Mouse (Mus musculus) adipocyte (in vitro differentiated cells): ENCODE results near the gene Grik3.

Experiments
- DNase-seq: peaks from one replicate; pipeline ENCODE4 v3.0.0-alpha.2; 2016; ENCODE audit warnings: low spot score

Grik3 gene

DNA sequence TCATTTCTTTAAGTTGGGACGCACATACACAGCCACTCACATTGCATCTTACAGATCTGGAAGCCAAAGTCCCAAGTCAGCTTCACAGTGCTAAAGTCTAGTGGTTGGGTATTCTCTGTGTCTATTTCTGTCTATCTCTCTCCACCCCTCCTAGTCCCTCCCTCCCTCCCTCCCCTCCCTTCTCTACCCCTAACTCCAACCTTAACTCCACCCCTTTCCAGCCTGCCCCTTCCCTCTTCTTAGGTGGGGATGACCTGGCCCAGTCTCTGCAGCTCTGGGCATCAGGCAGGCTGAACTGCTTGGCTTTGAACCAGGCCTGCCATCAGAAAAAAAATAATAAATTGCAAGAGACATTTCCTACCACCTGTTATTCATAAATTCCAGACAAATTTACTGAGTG is 235.7 kb downstream of the Grik3 start:
- no peak for DNase-seq

DNA sequence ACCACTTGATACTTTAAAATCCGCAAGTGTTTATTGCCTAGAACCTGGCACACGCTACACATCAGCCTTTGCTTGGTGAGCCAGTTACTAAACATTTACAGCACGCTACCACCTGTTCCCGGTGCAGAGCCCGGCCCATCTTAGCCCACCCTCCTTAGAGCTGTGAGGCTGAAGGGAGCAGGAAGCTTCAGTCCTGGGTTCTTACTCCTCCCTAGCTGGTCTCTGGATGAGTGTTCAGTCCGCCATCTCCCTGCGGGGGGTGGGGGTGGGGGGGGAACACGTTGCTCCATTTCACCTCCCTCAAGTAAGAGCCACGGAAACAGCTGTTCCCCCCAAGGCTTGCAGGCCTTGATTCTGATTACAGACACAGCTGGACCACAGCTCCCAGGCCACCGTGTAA is 236.5 kb downstream of the Grik3 start:
- no peak for DNase-seq

GRCm38 (mm10) chr4:125727626-125728025 is 237.1 kb downstream of the Grik3 start:
- DNase-seq, result no peak

GRCm38 (mm10) chr4:125728091-125728863 is 237.8 kb downstream of the Grik3 start:
- DNase-seq, result no peak

DNA sequence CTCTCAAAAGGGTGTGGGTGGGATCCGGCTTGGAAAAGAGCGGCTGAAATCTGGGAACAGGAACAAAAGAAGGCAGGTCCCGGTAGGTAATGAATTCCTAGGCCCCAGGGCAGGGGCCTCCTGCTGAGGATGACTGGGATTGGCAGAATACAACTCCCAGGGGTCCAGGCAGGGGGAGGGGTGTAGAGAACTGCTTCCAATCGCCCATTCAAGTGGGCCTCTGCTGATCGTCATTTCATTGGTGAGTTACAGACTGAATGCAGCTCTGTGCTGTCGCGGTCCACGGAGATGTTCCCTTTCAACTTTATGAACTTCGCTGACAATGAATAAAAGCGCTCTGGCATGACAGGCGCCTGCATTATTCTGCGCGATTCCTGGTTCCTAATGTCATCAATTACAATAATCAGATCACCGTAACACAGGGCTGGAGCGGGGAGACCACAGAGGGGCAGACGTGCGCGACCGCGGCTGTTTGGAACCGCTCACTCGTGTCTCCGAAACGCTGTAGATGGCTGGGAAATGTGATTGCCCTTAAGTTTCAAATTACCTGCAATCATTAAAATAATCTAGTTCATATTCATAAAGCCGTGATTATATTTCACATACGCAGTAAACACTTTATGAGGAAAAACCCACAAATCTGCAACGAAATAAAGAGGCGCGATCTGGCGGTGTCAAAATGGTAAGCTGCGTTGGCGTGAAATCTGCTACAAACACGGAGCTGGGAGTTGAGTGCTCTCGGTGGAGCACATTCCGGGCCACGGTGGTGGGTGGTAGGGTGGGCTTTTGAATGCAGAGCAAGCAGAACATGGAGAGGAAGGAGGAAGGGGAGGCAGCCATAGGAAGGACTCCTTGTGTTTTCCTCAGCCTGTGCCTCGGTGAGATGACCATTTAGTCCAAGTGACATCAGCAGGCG is 239.1 kb downstream of the Grik3 start:
- no peak for DNase-seq

- DNase-seq, result no peak
Observed at GRCm38 (mm10) chr4:125730751-125731150, 240.3 kb downstream of the Grik3 start.

- no peak for DNase-seq
Observed at GRCm38 (mm10) chr4:125736783-125737182, 246.3 kb downstream of the Grik3 start.

DNA sequence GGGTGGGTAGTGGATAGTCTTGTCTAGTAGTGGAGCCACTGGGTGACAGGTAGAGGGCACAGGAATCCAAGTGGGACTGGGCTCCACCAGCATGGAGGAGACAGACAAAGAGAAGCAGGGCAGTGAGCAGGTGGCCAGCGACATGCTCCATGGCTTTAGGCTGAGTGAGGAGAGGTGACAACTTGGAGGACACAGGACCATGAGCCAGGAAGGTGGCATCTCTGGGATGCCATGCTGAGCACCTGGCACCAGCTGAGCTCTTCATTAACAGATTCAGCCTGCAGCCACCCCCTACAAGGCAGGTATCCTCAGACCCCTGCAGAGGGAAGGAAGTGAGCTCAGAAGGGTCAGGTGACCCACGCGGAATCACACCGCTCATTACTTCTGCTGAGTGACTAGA is 248.3 kb downstream of the Grik3 start:
- DNase-seq, result no peak

GRCm38 (mm10) chr4:125742162-125742571 is 251.7 kb downstream of the Grik3 start:
- DNase-seq, result no peak

DNA sequence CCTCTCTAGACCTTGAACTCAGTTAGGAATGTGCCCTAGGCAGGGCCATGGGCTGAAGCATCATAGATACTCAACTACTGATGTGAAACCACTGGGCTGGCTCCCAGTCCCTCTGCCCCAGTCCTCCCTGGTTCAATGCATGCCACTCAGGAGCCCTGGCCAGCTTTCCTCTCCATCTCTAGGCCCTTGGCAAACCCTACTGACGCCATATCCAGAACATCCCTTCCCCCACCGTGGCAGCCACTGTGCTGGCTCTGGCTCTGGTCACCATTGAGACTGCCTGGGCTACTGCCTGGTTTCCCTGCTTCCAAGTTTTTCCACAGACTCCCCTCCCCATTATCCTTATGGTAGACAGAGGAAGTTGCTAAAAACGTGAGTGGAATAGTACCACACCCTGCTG is 255.4 kb downstream of the Grik3 start:
- no peak for DNase-seq

- DNase-seq, result no peak
Observed at GRCm38 (mm10) chr4:125756393-125756792, 265.9 kb downstream of the Grik3 start.

- DNase-seq, result no peak
Observed at GRCm38 (mm10) chr4:125760326-125760725, 269.8 kb downstream of the Grik3 start.

GRCm38 (mm10) chr4:125763056-125763455 is 272.6 kb downstream of the Grik3 start:
- no peak for DNase-seq
